Mouse (Mus musculus): ENCODE data around the gene Gtdc1. TPM values are rescaled to one million over a fixed set of nuclear protein-coding genes. Genes with fewer than 3 reads are reported as not detected.

Gene Gtdc1
- polyA plus RNA-seq, 1 experiment = not detected

DNA sequence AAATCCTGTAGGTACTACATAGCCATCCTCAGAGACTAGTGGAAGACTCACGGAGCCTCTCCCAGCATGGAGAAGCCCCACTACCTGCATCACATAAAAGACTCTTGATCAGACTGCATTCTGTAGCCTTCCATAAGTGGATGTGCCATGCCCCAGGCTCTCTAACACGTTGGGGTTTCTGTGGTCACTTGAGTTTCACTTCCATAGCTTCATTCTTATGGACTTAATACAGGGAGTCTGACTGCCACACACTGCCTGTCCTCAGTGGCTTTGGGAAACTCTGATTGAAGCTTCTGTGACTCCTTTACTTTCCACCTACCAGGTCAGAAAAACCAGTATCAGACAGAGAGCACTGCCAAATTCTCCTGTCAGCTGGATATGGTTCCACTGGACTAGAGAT is 98.1 kb downstream of the Gtdc1 start:
- Histone ChIP-seq H3K4me3 (ENCODE audit: insufficient read depth, low read depth, low read length) (no peak overlapping the region), H3K27ac (ENCODE audit: insufficient read depth, low read depth, low read length) (no peak overlapping the region), H3K4me1 (ENCODE audit: control insufficient read depth, insufficient read depth, low read length) (no peaks in the 10 kb centered on the region)
- WGBS = 83% methylated on average over 2 of the region's 2 CpGs
- no peak for TF ChIP-seq POLR2A (IDR thresholded peaks at IDR 0.05; ENCODE audit: insufficient read depth, low read depth, low read length)
- TF ChIP-seq CTCF (IDR thresholded peaks at IDR 0.05; ENCODE audit: insufficient read depth, low read depth, low read length) = no peak

DNA sequence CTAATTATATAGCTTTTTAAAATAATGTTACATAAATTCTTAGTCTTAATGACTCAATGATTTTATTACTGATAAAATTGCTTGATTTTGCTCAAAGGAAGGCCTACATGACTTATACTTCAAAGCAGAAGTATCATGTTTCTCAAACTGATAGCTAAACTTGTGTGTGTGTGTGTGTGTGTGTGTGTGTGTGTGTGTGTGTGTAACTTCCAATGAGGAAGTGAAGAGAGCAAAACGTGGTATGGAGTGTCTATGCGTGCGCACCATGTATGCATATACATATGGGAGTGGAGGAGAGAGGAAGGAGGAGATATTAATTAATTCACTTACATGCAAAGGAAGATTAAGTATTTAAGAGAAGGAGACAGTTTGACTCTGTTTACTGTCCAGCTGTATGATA is 100.8 kb downstream of the Gtdc1 start:
- H3K27ac ChIP-seq (ENCODE audit: insufficient read depth, low read depth, low read length) = no peak overlapping the region
- 94% methylated on average over 3 of the region's 3 CpGs for WGBS
- H3K4me3 ChIP-seq (ENCODE audit: insufficient read depth, low read depth, low read length) = no peak overlapping the region
- TF ChIP-seq POLR2A (IDR thresholded peaks at IDR 0.05; ENCODE audit: insufficient read depth, low read depth, low read length) = no peak
- no peak for TF ChIP-seq CTCF (IDR thresholded peaks at IDR 0.05; ENCODE audit: insufficient read depth, low read depth, low read length)
- no peaks in the 10 kb centered on the region for H3K4me1 ChIP-seq (ENCODE audit: control insufficient read depth, insufficient read depth, low read length)

DNA sequence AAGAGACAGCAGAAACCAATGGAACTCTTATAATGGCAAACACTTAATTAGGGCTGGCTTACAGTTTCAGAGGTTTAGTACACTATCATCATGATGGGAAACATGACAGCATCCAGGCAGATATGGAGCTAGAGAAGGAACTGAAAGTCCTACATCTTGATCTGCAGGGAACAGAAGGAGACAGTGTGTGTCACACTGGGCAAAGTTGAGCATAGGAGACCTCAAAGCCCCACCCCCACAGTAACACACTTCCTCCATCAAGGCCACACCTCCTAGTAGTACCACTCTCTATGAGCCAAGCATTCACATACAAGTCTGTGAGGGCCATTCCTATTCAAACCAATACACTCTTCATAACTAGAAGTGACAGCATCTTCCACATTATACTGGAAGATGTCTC is 109.7 kb downstream of the Gtdc1 start:
- Histone ChIP-seq H3K4me1 (ENCODE audit: control insufficient read depth, insufficient read depth, low read length) (0 out of 2 replicates have a peak, but pooled peaks cover 3% of the 10 kb centered on the region), H3K27ac (ENCODE audit: insufficient read depth, low read depth, low read length) (no peak overlapping the region), H3K4me3 (ENCODE audit: insufficient read depth, low read depth, low read length) (no peak overlapping the region)
- no peak for TF ChIP-seq CTCF (IDR thresholded peaks at IDR 0.05; ENCODE audit: insufficient read depth, low read depth, low read length)
- no peak for TF ChIP-seq POLR2A (IDR thresholded peaks at IDR 0.05; ENCODE audit: insufficient read depth, low read depth, low read length)

DNA sequence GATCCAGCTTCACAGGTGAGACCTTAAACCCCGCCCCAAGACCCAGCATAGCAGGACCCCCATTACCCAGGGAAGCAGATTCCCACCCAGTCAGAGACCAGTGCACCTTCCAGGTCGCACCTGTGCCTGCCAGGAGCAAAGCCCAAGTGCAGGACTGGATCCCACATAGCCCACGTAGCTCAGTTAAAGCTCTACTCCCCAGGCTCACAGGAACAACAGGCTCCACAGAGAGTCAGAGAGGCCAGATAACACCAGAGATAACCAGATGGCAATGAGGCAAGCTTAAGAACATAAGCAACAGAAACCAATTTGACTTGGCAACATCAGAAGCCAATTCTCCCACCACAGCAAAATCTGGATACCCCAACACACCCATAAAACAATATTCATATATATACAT is 113.7 kb downstream of the Gtdc1 start:
- no peak overlapping the region for H3K27ac ChIP-seq (ENCODE audit: insufficient read depth, low read depth, low read length)
- no peak for TF ChIP-seq CTCF (IDR thresholded peaks at IDR 0.05; ENCODE audit: insufficient read depth, low read depth, low read length)
- no peak for TF ChIP-seq POLR2A (IDR thresholded peaks at IDR 0.05; ENCODE audit: insufficient read depth, low read depth, low read length)
- WGBS = 84% methylated on average over 3 of the region's 3 CpGs
- H3K4me3 ChIP-seq (ENCODE audit: insufficient read depth, low read depth, low read length) = no peak overlapping the region
- 0 out of 2 replicates have a peak, but pooled peaks cover 3% of the 10 kb centered on the region for H3K4me1 ChIP-seq (ENCODE audit: control insufficient read depth, insufficient read depth, low read length)

DNA sequence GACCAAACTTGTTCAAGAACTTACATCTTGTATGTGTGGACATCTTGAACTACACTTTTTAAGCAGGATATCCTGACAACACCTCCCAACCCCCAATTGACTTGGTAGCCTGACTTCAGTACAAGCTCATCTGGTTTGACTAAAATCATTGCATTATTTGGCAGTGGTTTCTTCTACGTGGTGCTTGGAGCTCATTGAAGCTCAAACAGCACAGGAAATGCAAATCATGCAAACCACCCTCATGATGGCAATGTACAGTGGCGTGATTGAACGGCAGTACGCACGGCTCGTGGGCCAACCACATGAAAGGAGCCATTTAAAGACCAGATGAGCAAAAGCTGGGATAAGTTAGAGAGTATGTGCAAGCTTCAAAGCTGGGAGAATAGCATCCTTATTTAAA is 123.0 kb downstream of the Gtdc1 start:
- no peak overlapping the region for H3K27ac ChIP-seq (ENCODE audit: insufficient read depth, low read depth, low read length)
- WGBS = 88% methylated on average over 6 of the region's 6 CpGs
- H3K4me3 ChIP-seq (ENCODE audit: insufficient read depth, low read depth, low read length) = no peak overlapping the region
- TF ChIP-seq POLR2A (IDR thresholded peaks at IDR 0.05; ENCODE audit: insufficient read depth, low read depth, low read length) = no peak
- no peak for TF ChIP-seq CTCF (IDR thresholded peaks at IDR 0.05; ENCODE audit: insufficient read depth, low read depth, low read length)
- no peaks in the 10 kb centered on the region for H3K4me1 ChIP-seq (ENCODE audit: control insufficient read depth, insufficient read depth, low read length)

DNA sequence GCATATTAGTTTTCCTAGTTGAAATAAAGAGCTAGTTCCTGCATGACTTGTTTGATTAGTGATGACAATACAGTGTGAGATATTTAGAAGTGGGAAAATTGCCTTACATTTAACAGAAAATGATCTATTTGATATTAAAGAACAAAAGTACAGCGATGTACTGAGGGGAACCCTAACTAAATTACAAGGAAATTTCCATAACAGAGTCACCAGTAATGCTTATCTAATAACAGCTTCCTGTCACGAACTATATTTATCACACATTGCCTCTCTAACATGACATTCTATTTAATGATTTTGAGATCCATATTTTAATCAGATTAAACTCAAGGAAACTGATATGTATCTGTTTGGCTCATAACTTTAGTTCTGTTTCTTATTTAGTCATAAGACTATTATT is 126.1 kb downstream of the Gtdc1 start:
- Histone ChIP-seq H3K27ac (ENCODE audit: insufficient read depth, low read depth, low read length) (no peak overlapping the region), H3K4me3 (ENCODE audit: insufficient read depth, low read depth, low read length) (no peak overlapping the region), H3K4me1 (ENCODE audit: control insufficient read depth, insufficient read depth, low read length) (no peaks in the 10 kb centered on the region)
- 73% methylated on average over 2 of the region's 2 CpGs for WGBS
- TF ChIP-seq POLR2A (IDR thresholded peaks at IDR 0.05; ENCODE audit: insufficient read depth, low read depth, low read length) (no peak), CTCF (IDR thresholded peaks at IDR 0.05; ENCODE audit: insufficient read depth, low read depth, low read length) (no peak)

DNA sequence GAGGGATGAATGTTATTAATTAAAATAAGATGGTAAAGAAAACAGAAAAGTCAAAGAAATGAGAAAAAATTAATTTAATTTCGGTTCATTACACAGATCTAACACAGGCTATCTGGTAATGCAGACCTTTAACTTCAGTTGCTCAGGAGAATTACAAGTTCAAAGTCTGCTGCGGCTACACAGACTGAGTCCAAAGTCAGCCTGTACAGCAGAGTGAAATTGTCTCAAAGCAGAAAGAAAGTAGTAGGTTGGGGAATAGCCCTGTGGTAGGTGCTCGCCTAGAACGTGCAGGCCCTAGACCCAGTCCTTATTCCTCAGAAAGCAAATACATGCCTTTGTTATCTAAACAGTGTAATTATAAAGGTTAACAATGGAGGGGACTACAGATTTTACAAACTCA is 135.6 kb downstream of the Gtdc1 start:
- TF ChIP-seq POLR2A (IDR thresholded peaks at IDR 0.05; ENCODE audit: insufficient read depth, low read depth, low read length) (no peak), CTCF (IDR thresholded peaks at IDR 0.05; ENCODE audit: insufficient read depth, low read depth, low read length) (no peak)
- Histone ChIP-seq H3K27ac (ENCODE audit: insufficient read depth, low read depth, low read length) (no peak overlapping the region), H3K4me3 (ENCODE audit: insufficient read depth, low read depth, low read length) (no peak overlapping the region), H3K4me1 (ENCODE audit: control insufficient read depth, insufficient read depth, low read length) (no peaks in the 10 kb centered on the region)
- WGBS = 90% methylated on average over 4 of the region's 4 CpGs

DNA sequence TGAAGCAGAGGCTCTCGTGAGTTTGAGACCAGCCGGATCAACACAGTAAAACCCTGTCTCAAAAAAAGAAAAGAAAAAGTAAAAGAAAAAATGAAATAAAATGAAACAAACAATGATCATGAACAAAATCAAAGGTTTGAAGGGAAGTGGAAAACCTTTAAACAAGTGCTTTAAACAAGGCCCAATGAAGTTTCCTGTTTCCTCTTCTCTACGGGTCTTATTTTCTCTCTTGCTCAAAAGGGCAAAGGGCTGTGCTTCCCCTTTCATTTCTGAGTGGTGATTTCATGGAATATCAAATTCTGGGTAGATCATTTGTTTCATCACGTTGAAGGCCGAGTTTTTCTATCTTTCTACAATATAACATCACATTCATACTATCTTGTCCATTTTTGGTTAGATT is 136.3 kb downstream of the Gtdc1 start:
- no peak for TF ChIP-seq POLR2A (IDR thresholded peaks at IDR 0.05; ENCODE audit: insufficient read depth, low read depth, low read length)
- no peak for TF ChIP-seq CTCF (IDR thresholded peaks at IDR 0.05; ENCODE audit: insufficient read depth, low read depth, low read length)
- no peaks in the 10 kb centered on the region for H3K4me1 ChIP-seq (ENCODE audit: control insufficient read depth, insufficient read depth, low read length)
- WGBS = 95% methylated on average over 5 of the region's 5 CpGs
- H3K27ac ChIP-seq (ENCODE audit: insufficient read depth, low read depth, low read length) = no peak overlapping the region
- no peak overlapping the region for H3K4me3 ChIP-seq (ENCODE audit: insufficient read depth, low read depth, low read length)

DNA sequence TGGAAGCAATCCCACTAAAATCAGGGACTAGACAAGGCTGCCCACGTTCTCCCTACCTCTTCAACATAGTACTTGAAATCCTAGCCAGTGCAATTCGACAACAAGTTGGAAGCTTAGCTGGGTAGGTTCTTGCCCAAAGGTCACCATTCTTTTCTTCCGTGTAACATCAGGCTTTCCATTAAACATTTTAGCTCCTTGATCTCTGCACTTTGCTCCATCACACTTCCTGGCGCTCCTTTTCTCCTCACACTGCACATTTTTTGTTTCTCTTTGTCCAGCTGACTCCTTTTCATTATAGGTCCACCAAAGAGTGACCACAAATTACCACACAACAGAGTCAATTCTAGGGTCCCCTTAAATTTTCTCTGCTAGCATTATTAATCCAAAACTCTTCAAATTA is 144.7 kb downstream of the Gtdc1 start:
- TF ChIP-seq CTCF (IDR thresholded peaks at IDR 0.05; ENCODE audit: insufficient read depth, low read depth, low read length) (no peak), POLR2A (IDR thresholded peaks at IDR 0.05; ENCODE audit: insufficient read depth, low read depth, low read length) (no peak)
- WGBS = 94% methylated on average over 4 of the region's 4 CpGs
- Histone ChIP-seq H3K27ac (ENCODE audit: insufficient read depth, low read depth, low read length) (no peak overlapping the region), H3K4me3 (ENCODE audit: insufficient read depth, low read depth, low read length) (no peak overlapping the region), H3K4me1 (ENCODE audit: control insufficient read depth, insufficient read depth, low read length) (no peaks in the 10 kb centered on the region)

DNA sequence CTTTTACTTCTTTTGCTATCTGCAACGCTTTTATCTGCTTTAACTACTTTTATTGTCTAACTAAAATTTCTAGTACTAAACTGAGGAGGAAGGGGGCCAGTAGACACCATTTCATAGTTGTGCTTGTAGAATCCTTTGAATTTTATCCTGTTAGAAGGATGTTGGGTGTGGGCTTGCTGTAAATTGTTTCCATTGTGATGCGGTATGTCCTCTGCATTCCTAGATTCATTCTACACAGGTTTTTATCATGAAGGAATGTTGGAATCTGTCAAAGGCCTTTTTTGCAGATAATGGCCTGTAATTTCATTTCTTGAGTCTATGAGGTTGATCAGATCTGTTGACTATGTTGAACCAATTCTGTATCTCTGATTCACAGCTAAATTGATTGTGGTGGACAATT is 146.5 kb downstream of the Gtdc1 start:
- Histone ChIP-seq H3K4me3 (ENCODE audit: insufficient read depth, low read depth, low read length) (no peak overlapping the region), H3K4me1 (ENCODE audit: control insufficient read depth, insufficient read depth, low read length) (no peaks in the 10 kb centered on the region), H3K27ac (ENCODE audit: insufficient read depth, low read depth, low read length) (no peak overlapping the region)
- WGBS = 91% methylated on average over 2 of the region's 2 CpGs
- TF ChIP-seq CTCF (IDR thresholded peaks at IDR 0.05; ENCODE audit: insufficient read depth, low read depth, low read length) = no peak
- no peak for TF ChIP-seq POLR2A (IDR thresholded peaks at IDR 0.05; ENCODE audit: insufficient read depth, low read depth, low read length)
